Mouse (Mus musculus) neural tube, embryonic 13.5 days (tissue): ENCODE measurements around the gene Senp8. TPM values are rescaled to one million over a fixed set of nuclear protein-coding genes. Genes with fewer than 3 reads are reported as not detected.

Experiments
- polyA plus RNA-seq: library from polyadenylated mRNA; unstranded; fragments of >200 nt; fragmentation: Nextera tagmentation; extraction: Ambion mirVana; gene quantifications from 2 replicates; pipeline ENCODE4 v1.2.1, GENCODE M21; 2015

Gene Senp8
- polyA plus RNA-seq, 1 experiment from 2014 or later = 13.2 TPM

Other genes starting within 250 kb of the Senp8 start
- gene Hexa, start 211.2 kb downstream of the Senp8 start, polyA plus RNA-seq = 58.6 and 63.7 TPM in 2 replicates
- 0.24 TPM in 1 of 2 replicates, not detected in the other for gene Tmem202, start 210.9 kb downstream of the Senp8 start, polyA plus RNA-seq
- 21.7 and 24.8 TPM in 2 replicates for gene Celf6, start 172.8 kb downstream of the Senp8 start, polyA plus RNA-seq
- 189 and 197 TPM in 2 replicates for gene Parp6, start 133.4 kb downstream of the Senp8 start, polyA plus RNA-seq
- 1,094 and 1,196 TPM in 2 replicates for gene Pkm, start 94.3 kb downstream of the Senp8 start, polyA plus RNA-seq
- gene Gramd2, start 70.6 kb downstream of the Senp8 start, polyA plus RNA-seq = 1.3 and 1.9 TPM in 2 replicates
- 23.4 and 26.4 TPM in 2 replicates for gene Myo9a, start 186 bp upstream of the Senp8 start, polyA plus RNA-seq
- gene Nr2e3, start 209.9 kb upstream of the Senp8 start, polyA plus RNA-seq = 0.14 and 0.37 TPM in 2 replicates